Mouse (Mus musculus) lung, adult 18-20 months (tissue): ENCODE results near the gene Crisp4.

ENCODE experiments used
- DNase-seq, 2 experiments: peaks; one replicate each; pipeline ENCODE4 v3.0.0; 2022; ENCODE audit warnings: mixed read lengths in 2 of 2

Gene Crisp4

DNA sequence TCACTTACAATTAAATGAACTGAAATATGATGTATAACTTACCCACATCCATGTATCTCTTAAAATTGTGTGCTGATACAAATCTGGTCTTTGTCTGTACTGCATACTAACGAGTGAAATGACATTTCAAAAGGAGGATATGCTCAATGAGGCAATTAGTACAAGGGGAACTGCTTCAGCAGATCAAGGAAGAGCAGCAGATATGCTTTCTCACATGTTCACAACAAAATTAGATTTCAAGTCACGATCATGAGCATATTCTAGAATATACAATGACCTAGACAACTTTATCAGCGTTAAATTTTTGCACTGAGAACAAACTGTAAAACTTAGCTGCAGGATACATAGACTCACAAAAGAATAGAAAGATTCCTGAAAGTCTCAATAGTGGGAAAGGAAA lies at the start of gene Crisp4:
TSS of gene Crisp4 (minus strand) at position 101 of the 400 bp plus-strand sequence.
- DNase-seq: no peak

DNA sequence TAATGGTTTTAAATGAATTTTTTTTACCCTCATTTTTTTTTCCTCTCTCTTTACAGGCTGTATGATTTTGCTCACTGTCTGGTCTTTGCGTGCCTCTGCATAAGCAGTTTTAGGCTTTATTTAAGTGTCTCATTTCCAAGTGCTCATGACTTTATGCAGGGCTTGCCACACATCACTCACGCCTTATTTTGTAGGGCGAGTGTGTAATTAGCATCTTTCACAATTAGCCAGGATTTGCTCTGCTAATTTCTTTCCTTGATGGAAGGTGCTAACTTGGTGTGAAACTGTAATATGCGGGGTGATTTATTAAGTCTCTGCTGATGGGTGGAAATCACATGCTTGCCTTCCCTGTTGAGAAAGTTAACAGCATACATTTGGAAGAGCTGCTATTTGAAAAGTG lies 46.0 kb upstream of the Crisp4 start:
- no peak for DNase-seq

DNA sequence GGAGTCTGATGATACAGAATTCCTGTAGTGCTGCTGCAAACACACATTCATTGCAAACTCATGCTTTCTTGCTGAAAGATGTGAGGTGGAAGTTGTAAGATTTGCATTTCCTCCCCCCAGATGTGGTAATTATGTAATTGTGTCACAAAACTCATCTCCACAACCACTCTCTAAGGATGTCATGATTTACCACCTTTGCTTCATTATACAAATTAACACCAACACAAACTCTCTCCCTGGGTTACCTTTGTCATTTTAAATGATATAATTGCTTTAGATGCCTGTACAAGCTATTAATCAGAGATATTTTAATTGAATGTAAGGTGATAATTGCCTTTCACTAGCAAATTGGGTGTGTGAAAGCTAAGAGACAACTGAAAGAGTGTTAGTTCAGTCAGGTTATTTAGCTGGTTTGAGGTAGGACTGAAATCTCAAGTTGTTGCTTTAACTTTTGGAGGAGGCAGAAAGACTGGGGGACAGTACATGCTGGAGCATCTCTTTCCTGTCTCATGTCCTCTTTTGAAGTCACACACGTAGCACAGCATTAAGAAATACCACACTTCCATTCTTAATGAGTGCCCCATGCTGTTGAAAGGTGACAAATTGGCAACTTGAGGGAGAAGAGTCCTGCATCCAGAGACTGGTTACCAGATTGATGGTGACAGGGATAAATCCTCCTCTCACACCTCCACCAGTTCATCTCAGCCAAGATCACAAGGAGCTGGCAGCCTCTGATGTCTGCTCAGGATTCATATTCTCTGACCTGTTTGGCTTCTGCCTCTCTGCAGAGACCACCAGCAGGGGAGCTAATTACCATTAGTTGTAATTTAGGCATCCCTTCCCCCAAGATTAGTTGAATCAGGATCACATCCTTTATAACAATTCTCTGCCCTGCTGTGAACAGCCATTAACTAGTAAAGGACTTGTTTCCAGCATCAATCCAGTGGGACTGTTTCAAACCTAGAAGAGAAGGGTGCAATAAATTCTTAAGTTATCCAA lies 45.3 kb upstream of the Crisp4 start:
- no peak for DNase-seq

DNA sequence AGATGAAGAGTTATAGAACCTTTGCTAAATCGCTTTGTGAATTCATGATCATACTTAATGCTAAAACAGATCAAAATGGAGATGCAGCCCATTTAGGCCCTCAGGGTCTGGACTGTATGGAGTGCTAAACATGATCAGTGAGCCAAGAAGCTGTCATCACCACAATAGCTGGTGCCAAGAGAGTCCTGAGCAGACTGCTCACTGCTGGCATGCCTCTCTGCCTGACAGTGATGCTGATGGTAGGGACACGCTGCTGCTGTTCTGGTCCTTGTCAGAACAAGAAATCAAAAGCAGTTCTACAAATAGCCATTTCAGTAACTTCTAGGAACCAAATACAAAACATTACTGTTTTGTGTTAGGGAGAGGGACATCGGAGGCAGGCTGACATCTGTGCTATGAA lies 35.5 kb upstream of the Crisp4 start:
- DNase-seq: no peak

DNA sequence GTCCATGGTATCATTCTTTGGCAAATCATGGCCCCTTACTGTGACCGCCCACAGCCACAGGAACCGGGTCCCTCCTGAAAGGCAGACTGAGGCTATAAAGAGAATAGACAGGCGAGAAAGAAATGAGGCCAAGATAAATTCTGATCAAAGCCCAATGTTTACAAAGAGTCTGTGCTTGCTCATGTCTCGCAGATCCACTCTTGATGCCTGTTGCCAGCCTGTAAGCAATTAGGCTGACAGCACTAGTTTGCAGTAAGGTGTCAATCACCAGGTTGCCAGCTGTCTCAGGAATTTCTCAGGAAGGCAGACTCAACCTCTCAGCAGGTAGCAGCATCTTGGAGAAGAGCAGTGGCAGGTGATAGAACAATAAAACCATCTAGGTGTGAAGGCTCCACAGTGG lies 24.9 kb upstream of the Crisp4 start:
- no peak for DNase-seq

DNA sequence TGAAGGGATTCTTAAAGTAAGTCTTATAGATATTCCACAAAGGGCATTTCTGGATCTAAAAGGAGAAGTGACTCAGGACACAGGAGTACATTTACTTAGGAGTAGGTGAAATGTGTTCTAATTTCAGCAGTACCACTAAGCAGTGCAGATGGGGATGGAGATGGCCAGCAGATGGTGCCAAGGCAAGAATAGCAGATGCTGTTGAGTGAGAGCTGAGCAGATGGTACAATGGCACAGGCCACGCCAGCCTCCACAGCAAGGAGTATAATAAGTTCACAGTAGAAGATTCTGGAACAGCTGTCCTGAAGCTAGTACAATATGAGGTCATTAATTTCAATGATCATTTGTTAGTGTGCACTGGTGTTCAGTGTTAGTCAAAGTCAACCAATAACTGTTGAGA lies 22.6 kb upstream of the Crisp4 start:
- no peak for DNase-seq

DNA sequence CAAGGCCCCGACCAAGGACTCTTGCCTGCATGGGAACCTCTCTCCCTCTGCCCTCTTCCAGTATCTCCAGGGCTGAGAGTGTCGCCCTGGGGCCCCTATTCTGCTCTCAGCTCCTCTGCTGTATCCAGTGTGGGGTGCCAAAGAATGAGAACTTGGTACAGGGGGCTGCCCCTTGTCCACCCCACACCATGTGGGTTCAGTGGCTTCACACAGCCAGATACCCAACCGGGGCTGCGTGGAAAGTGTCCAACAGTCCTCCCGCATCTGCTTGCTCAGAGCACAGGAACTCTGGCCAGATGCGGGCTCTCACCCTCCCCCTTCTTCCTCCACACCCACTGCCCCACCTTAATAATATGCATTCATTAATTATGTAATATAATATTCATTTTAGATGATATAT lies 13.4 kb upstream of the Crisp4 start:
- no peak for DNase-seq

DNA sequence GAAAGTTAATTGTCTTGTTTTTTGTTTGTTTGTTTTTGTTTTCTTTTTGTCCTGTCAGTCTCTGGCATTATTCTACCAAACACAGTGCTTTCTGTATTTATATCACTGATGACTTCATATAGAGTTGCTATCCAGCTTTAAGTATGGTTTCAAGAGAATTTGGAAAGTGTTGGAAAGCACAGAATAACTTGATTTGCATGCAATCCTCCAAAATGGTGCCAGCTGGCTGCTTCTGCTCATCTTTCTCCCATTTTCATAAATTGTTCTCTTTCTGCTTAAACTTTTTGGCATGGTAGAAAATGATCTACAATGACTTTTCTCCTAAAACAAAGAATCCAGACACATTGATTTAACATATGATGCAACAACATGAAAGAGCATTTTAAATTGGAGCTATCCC lies 2.5 kb upstream of the Crisp4 start:
- DNase-seq: no peak

DNA sequence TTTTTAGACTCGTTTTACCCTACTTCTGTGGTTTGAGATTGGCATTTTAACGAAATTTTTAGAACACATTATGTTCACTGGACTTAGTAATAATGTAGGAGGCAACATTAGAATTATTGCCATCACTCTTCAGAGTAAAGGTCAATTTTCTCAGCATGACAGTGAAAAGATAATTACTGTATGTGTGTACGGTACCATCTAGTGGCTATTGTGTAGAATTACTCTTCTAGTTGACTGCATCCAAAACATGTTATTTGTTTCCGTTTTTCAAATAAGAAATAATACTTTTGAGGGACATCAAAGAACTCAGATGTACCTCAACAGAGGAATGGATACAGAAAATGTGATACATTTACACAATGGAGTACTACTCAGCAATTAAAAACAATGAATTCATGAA lies 14.0 kb downstream of the Crisp4 start:
- no peak for DNase-seq

DNA sequence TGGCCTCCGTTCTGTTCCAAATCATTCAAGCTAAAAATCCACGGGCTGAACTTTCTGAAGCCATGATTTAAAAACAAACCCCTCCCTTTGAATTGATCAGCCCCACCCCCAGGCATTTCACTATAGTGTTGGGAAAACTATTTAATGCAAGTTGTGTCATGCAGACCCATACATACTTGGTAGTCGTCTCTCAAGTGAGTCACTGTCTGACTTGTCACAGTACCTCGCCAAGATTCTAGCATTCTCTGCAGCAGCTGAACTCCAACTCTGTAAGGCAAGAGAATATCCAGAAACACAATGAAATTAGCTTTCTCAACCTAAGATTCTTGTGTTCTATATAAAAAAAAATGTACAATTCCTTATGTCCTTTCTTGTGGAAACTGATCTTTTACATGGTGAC lies 15.7 kb downstream of the Crisp4 start:
- DNase-seq: no peak

DNA sequence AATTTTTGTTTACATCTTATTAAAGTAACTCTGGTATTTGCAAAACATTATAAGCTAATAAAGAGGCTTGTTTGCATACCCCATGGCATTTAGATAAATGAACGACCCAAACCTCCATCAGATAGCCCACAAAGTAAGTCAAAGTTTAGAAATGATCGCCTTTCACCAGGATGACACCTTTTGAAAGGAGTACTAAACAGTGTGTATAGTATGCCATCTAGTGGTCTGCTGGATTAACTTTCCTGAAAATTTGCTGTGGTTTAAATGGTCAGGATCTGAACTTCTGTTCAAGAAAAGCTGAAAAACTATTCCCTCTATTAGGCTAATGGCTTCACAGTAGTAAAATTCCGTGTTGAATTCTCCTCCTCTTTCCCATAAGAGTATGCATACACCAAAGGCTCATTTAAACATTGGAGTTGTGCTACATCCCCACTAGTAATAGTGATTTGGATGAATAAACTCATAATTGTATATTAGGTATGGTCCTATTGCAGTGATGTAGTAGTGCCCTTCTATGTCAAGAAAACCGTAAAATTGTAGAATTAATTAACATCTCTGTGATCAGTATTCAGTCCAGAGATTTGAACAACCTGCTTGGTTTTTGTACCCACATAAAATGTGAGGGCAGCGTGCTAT lies 38.9 kb downstream of the Crisp4 start:
- DNase-seq: no peak

DNA sequence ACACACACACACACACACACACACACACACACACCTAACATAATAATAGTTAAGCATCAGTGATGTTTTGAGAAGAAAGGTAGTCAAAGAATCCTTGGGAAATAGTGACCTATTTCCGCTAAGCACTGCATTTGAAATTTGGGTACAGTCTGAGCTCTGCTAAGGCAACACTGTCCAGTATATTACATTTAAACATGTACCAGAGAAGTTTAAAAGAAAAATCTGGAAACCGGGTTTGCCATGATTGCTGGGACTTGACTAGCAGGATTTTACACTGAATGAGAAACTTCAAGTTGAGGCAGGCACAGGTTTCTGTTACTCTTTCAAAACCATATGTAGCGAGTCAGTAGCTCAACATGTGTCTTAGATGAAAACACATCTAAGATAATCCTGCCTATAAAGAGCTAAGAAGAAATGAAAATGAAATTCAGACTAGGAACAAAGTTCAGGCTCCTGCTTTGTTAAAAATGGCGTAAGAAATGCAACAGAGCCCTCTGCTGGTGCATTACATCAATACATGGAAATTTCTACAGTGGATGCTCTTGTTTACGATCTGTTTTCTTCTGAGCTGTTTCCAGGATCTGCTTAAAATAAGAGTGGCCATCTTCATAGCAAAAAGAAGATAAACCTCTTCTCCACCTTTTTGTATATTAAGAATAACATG lies 39.7 kb downstream of the Crisp4 start:
- no peak for DNase-seq

DNA sequence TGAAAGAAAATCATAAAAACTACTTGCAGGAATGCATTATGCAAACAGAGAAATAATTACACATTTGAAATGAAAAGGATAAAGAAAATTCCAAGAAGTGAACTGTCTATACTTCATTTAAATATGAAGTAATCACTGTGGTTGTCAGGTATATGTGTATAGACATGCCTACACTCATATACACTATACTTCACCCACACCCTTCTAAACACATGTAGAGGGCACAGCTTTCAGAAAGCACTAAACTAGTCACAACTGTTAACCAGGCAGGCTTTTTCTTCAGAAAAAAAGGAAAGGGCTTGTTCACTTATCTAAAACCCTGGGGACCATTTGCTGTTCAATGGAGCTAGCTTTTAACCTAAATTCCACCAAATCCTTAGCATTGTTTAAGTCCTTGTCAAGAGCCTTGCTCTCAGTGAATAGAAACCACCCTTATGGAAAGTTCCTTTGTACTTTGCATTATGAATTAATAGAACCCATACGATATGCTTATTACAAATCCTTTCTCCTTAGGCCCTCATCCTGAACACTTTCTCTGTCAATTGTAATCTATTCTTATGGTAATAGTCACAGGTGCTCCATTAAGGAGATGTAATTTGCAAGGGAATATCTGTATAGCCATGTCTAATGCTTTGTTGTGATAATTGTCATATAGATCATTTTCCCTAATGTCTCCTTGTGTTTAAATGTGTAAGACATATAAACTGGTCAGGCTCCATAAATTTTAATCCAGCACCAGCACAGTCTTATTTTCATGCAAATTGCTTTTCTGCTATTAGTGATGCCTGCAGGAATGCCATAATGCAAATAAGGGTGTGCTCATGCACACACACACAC lies 40.5 kb downstream of the Crisp4 start:
- no peak for DNase-seq
